Mouse (Mus musculus): ENCODE results near the gene Gm10717.

Gene Gm10717

GRCm38 (mm10) chr9:3025653-3026052, 436 bp downstream of the Gm10717 start:
- 75% methylated on average over 5 of the region's 6 CpGs for WGBS

- 75% methylated on average over 5 of the region's 5 CpGs for WGBS
These were observed 919 bp downstream of the Gm10717 start for GRCm38 (mm10) chr9:3026136-3026535.

GRCm38 (mm10) chr9:3026741-3027140, 1.5 kb downstream of the Gm10717 start:
- WGBS, result 69% methylated on average over 9 of the region's 9 CpGs

- WGBS, result 74% methylated on average over 9 of the region's 9 CpGs
These were observed 2.0 kb downstream of the Gm10717 start for GRCm38 (mm10) chr9:3027200-3027599.

- WGBS, result 62% methylated on average over 13 of the region's 16 CpGs
These were observed 4.2 kb downstream of the Gm10717 start for GRCm38 (mm10) chr9:3029276-3030000.

GRCm38 (mm10) chr9:3030677-3031318, 5.6 kb downstream of the Gm10717 start:
- 67% methylated on average over 2 of the region's 10 CpGs for WGBS

GRCm38 (mm10) chr9:3034299-3034698, 9.1 kb downstream of the Gm10717 start, which contains the start of gene Gm17535:
TSS of gene Gm17535 (plus strand) at chr9:3034599.
- 40% methylated on average over 1 of the region's 8 CpGs for WGBS

GRCm38 (mm10) chr9:3036577-3036976, 11.4 kb downstream of the Gm10717 start, which contains the start of gene Gm10715:
TSS of gene Gm10715 (plus strand) at chr9:3036877.
- 81% methylated on average over 8 of the region's 8 CpGs for WGBS

GRCm38 (mm10) chr9:3038161-3038560, 12.9 kb downstream of the Gm10717 start:
- 66% methylated on average over 4 of the region's 4 CpGs for WGBS

Data from cerebral cortex, adult 2 months (tissue).